Mouse (Mus musculus) limb, embryonic 14.5 days (tissue): ENCODE measurements at regions not wholly inside any gene's neighbourhood (a gene's known extent, or its start where the extent isn't known, plus 50 kb on each side); places are given as distances from the start of the nearest gene placed in this dataset.
A peak's percentile ranks its signal among the peaks of the same experiment; 100 is the strongest.

Source experiments
- ATAC-seq: fragments of 200-750 bp; cut with Nextera tagmentation; 2 replicates; pipeline ENCODE4 v1.8.0; 2017; ENCODE audit warnings: low read depth, moderate number of reproducible peaks, moderate TSS enrichment; ENCODE audit not compliant: low FRiP score
- DNase-seq: peaks from one replicate; pipeline ENCODE4 v3.0.0-alpha.2; 2015; ENCODE audit warnings: low spot score
- H3K27ac ChIP-seq: fragments of 300-500 bp; sonication (generic); replicated peaks from 2 replicates; pipeline ENCODE4 v1.5.1; 2014; ENCODE audit warnings: low read depth, mild to moderate bottlenecking, low read length, moderate library complexity, mixed read lengths
- H3K27me3 ChIP-seq: fragments of 300-500 bp; sonication (generic); 2 replicates; pipeline ENCODE4 v1.6.1; 2014; ENCODE audit warnings: low read length, mixed read lengths; ENCODE audit not compliant: control insufficient read depth, insufficient read depth
- H3K36me3 ChIP-seq: fragments of 300-500 bp; sonication (generic); 2 replicates; pipeline ENCODE4 v1.6.1; 2014; ENCODE audit warnings: mild to moderate bottlenecking, low read length, moderate library complexity, mixed read lengths; ENCODE audit not compliant: control insufficient read depth, insufficient read depth
- H3K4me1 ChIP-seq: fragments of 300-500 bp; sonication (generic); 2 replicates; pipeline ENCODE4 v1.6.1; 2014; ENCODE audit warnings: antibody characterized with exemption, low read length, mixed read lengths; ENCODE audit not compliant: control insufficient read depth, insufficient read depth
- H3K4me2 ChIP-seq: fragments of 300-500 bp; sonication (generic); replicated peaks from 2 replicates; pipeline ENCODE4 v1.6.1; 2014; ENCODE audit warnings: low read depth, mild to moderate bottlenecking, low read length, moderate library complexity; ENCODE audit not compliant: severe bottlenecking
- H3K4me3 ChIP-seq: fragments of 300-500 bp; sonication (generic); replicated peaks from 2 replicates; pipeline ENCODE4 v1.5.1; 2014; ENCODE audit warnings: low read length
- H3K9ac ChIP-seq: fragments of 300-500 bp; sonication (generic); 2 replicates; pipeline ENCODE4 v1.6.1; 2014; ENCODE audit warnings: mild to moderate bottlenecking, low read depth, low read length, moderate library complexity; ENCODE audit not compliant: severe bottlenecking
- H3K9me3 ChIP-seq: fragments of 300-500 bp; sonication (generic); 2 replicates; pipeline ENCODE4 v1.6.1; 2016; ENCODE audit warnings: low read length; ENCODE audit not compliant: control insufficient read depth
- POLR2A ChIP-seq: fragments of 200-500 bp; IDR thresholded peaks from 2 replicates; pipeline ENCODE4 v1.8.0; 2012; ENCODE audit warnings: inconsistent platforms, mild to moderate bottlenecking, moderate library complexity, borderline replicate concordance; ENCODE audit not compliant: insufficient read depth, insufficient read length; ENCODE audit errors: extremely low read depth
- WGBS: fragments of 180-500 bp; shearing (Covaris S2); extraction: QIAGEN DNeasy Blood & Tissue Kit; methylation state at CpG from one replicate; pipeline ENCODE4 v1.1.7; 2014; 5-methylcytosine and 5-hydroxymethylcytosine counted together

- WGBS, result 93% methylated on average over 6 of the region's 6 CpGs
- no peaks in the 10 kb centered on the region for H3K27me3 ChIP-seq
- no peak overlapping the region for H3K4me2 ChIP-seq
- no peaks in the 10 kb centered on the region for H3K36me3 ChIP-seq
- ATAC-seq (no peak), DNase-seq (no peak)
- peaks cover 12% of the 10 kb centered on the region for H3K4me1 ChIP-seq
- H3K9me3 ChIP-seq, result no peaks in the 10 kb centered on the region
- no peak overlapping the region for H3K9ac ChIP-seq
- no peak overlapping the region for H3K4me3 ChIP-seq
- TF ChIP-seq POLR2A, result no peak
- H3K27ac ChIP-seq, result no peak overlapping the region
These were observed 335.9 kb upstream of the Id2 start for GRCm38 (mm10) chr12:25432796-25433195.

DNA sequence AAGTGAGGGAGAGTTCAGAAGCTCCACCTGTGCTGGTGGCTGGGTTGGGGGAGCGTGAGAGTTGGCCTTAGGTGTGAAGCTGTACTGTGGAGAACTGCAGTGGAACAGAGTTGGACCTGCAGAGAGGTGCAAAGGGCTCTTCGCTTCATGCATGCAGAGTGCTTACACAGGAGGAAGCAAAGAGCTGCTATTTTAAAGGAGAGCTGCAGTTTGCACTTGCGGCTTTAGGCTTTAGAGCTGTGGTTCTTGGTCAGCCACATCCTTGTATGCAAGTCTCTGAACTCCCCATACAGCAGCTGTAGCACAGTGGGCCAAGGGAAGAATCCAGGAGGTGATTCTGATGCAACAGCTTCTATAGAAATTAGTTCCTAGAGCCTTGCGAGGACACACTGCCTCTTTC lies 334.0 kb upstream of the Id2 start:
- no peaks in the 10 kb centered on the region for H3K36me3 ChIP-seq
- no peaks in the 10 kb centered on the region for H3K27me3 ChIP-seq
- H3K9ac ChIP-seq, result no peak overlapping the region
- DNase-seq (no peak), ATAC-seq (no peak)
- H3K4me3 ChIP-seq, result no peak overlapping the region
- H3K4me2 ChIP-seq, result no peak overlapping the region
- 89% methylated on average over 4 of the region's 4 CpGs for WGBS
- H3K27ac ChIP-seq, result no peak overlapping the region
- no peak for TF ChIP-seq POLR2A
- H3K4me1 ChIP-seq, result 0 out of 2 replicates have a peak, but pooled peaks cover under 1% of the 10 kb centered on the region
- no peaks in the 10 kb centered on the region for H3K9me3 ChIP-seq

DNA sequence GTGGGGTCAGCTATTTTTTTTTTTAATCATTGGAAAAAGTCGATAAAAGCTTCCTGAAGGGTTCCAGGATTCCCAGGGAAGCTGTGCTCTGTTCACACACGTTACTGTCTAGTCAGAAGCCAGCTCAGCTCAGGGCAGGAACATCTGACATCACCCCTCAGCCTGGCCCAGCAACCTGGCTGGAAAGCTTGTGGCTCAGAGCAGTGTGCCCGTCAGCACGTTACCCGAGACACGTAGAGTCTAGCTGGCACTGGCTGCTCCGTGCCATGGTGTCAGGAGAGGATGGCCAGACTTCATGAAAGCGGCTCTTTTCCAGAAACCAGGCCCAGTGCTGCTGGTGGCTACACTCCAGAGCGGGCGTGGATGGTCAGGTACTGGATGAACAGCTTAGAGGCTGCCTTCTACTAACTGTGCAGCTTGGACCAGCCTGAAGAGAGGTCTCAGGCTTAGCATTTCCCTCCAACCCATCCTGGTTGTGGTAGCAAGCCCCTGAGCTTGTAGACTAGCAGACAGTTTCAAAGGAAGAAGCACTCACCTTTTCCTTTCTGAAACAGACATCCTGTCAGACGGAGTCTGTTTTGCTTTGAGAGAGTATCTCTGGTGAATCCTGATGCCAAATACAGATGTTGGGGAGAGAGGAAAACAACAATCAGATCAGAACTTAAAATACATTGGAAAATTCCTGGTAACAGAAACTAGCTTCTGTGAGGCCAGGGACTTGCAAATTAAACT lies 331.1 kb upstream of the Id2 start:
- Histone ChIP-seq H3K36me3 (no peaks in the 10 kb centered on the region), H3K9ac (0 out of 2 replicates have a peak overlapping the region, but pooled peaks have one; percentile 3), H3K27ac (no peak overlapping the region), H3K27me3 (no peaks in the 10 kb centered on the region), H3K9me3 (no peaks in the 10 kb centered on the region), H3K4me2 (no peak overlapping the region), H3K4me3 (no peak overlapping the region), H3K4me1 (no peaks in the 10 kb centered on the region)
- no peak for DNase-seq
- no peak for TF ChIP-seq POLR2A
- 80% methylated on average over 11 of the region's 11 CpGs for WGBS
- no peak for ATAC-seq

GRCm38 (mm10) chr12:25417336-25417735 lies 320.4 kb upstream of the Id2 start:
- Histone ChIP-seq H3K4me3 (no peak overlapping the region), H3K9me3 (no peaks in the 10 kb centered on the region), H3K9ac (no peak overlapping the region), H3K27me3 (no peaks in the 10 kb centered on the region), H3K27ac (no peak overlapping the region), H3K4me1 (0 out of 2 replicates have a peak, but pooled peaks cover 3% of the 10 kb centered on the region), H3K4me2 (no peak overlapping the region), H3K36me3 (no peaks in the 10 kb centered on the region)
- TF ChIP-seq POLR2A, result no peak
- ATAC-seq (no peak), DNase-seq (no peak)
- 87% methylated on average over 4 of the region's 4 CpGs for WGBS

- H3K27ac ChIP-seq, result no peak overlapping the region
- no peak for TF ChIP-seq POLR2A
- H3K36me3 ChIP-seq, result no peaks in the 10 kb centered on the region
These were observed 319.6 kb upstream of the Id2 start for GRCm38 (mm10) chr12:25416571-25416970.

More at GRCm38 (mm10) chr12:25416571-25416970, 319.6 kb upstream of the Id2 start:
- Histone ChIP-seq H3K9ac (no peak overlapping the region), H3K4me1 (0 out of 2 replicates have a peak, but pooled peaks cover 3% of the 10 kb centered on the region), H3K27me3 (no peaks in the 10 kb centered on the region), H3K9me3 (no peaks in the 10 kb centered on the region), H3K4me2 (no peak overlapping the region), H3K4me3 (no peak overlapping the region)
- WGBS, result 68% methylated on average over 3 of the region's 3 CpGs
- ATAC-seq, result no peak
- DNase-seq, result no peak
